Mouse (Mus musculus) adrenal gland, adult (tissue): Measurements from ENCODE around the gene Ptgds.

Experiments used
- DNase-seq, 2 experiments: peaks; one replicate each; pipeline ENCODE4 v3.0.0; 2022 to 2023; ENCODE audit warnings: low spot score in 1 of 2; ENCODE audit not compliant: inconsistent age in 2 of 2

Gene Ptgds

DNA sequence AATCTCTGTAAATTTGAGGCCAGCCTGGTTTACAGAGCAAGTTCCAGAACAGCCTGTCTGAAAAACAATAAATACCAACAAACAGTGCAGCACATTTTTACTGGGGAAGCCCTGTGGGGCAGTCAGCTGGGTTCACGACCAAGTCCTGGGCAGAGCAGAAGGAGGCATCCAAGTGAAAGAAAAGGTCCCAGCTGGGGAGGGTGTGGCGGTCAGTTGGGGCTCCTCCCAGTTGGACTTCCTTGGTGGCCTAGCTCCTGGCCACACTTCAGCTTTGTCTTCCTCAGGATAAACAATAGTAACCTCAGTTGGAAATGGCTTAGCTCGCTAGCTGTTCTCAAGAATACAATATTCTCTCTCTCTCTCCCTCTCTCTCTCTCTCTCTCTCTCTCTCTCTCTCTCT, 52.4 kb downstream of the Ptgds start:
- no peak for DNase-seq
